Mouse (Mus musculus) liver, embryonic 16.5 days (tissue): ENCODE measurements around the gene Sipa1l2. TPM values are rescaled to one million over a fixed set of nuclear protein-coding genes. Genes with fewer than 3 reads are reported as not detected.

Experiments used
- ATAC-seq: fragments of 200-750 bp; cut with Nextera tagmentation; 2 replicates; pipeline ENCODE4 v1.8.0; 2017; ENCODE audit warnings: low read depth, mild to moderate bottlenecking, moderate number of reproducible peaks, moderate library complexity
- H3K27ac ChIP-seq: fragments of 300-500 bp; sonication (generic); 2 replicates; pipeline ENCODE4 v1.5.1; 2014; ENCODE audit warnings: mild to moderate bottlenecking, low read length
- H3K27me3 ChIP-seq: fragments of 300-500 bp; sonication (generic); 2 replicates; pipeline ENCODE4 v1.6.1; 2014; ENCODE audit warnings: low read depth, low read length, mixed read lengths; ENCODE audit not compliant: control insufficient read depth, insufficient read depth
- H3K36me3 ChIP-seq: fragments of 300-500 bp; sonication (generic); 2 replicates; pipeline ENCODE4 v1.6.1; 2014; ENCODE audit warnings: mild to moderate bottlenecking; ENCODE audit not compliant: control insufficient read depth, insufficient read depth
- H3K4me1 ChIP-seq: fragments of 300-500 bp; sonication (generic); 2 replicates; pipeline ENCODE4 v1.6.1; 2014; ENCODE audit warnings: low read depth, low read length, mixed read lengths; ENCODE audit not compliant: control insufficient read depth
- H3K4me2 ChIP-seq: fragments of 300-500 bp; sonication (generic); 2 replicates; pipeline ENCODE4 v1.6.1; 2014; ENCODE audit warnings: low read depth, low read length, mixed read lengths
- H3K4me3 ChIP-seq: fragments of 300-500 bp; sonication (generic); 2 replicates; pipeline ENCODE4 v1.5.1; 2014; ENCODE audit warnings: low read depth, mild to moderate bottlenecking, low read length
- H3K9ac ChIP-seq: fragments of 300-500 bp; sonication (generic); 2 replicates; pipeline ENCODE4 v1.6.1; 2014; ENCODE audit warnings: low read depth, low read length
- H3K9me3 ChIP-seq: fragments of 300-500 bp; sonication (generic); replicated peaks from 2 replicates; pipeline ENCODE4 v1.6.1; 2016; ENCODE audit warnings: low read length; ENCODE audit not compliant: control insufficient read depth
- WGBS: fragments of 180-500 bp; shearing (Covaris S2); extraction: QIAGEN DNeasy Blood & Tissue Kit; methylation state at CpG from one replicate; pipeline ENCODE4 v1.1.7; 2014; ENCODE audit not compliant: insufficient replicate concordance; 5-methylcytosine and 5-hydroxymethylcytosine counted together
- polyA plus RNA-seq: library from polyadenylated mRNA; unstranded; fragments of >200 nt; fragmentation: Nextera tagmentation; extraction: Ambion mirVana; gene quantifications from 2 replicates; pipeline ENCODE4 v1.2.1, GENCODE M21; 2015

The Sipa1l2 gene
- polyA plus RNA-seq, 1 experiment from 2014 or later = 1.1 TPM

GRCm38 (mm10) chr8:125550567-125550966, 19.0 kb downstream of the Sipa1l2 start:
- Histone ChIP-seq H3K36me3 (no peaks in the 10 kb centered on the region), H3K4me1 (no peaks in the 10 kb centered on the region), H3K9me3 (no peaks in the 10 kb centered on the region), H3K4me3 (no peak overlapping the region), H3K27ac (no peak overlapping the region), H3K4me2 (no peak overlapping the region), H3K9ac (no peak overlapping the region), H3K27me3 (no peaks in the 10 kb centered on the region)
- 39% methylated on average over 4 of the region's 4 CpGs for WGBS
- no peak for ATAC-seq

- no peaks in the 10 kb centered on the region for H3K36me3 ChIP-seq
- peaks cover 4% of the 10 kb centered on the region for H3K4me1 ChIP-seq
- no peak for ATAC-seq
- H3K4me3 ChIP-seq = no peak overlapping the region
- no peak overlapping the region for H3K27ac ChIP-seq
- no peak overlapping the region for H3K4me2 ChIP-seq
- no peaks in the 10 kb centered on the region for H3K9me3 ChIP-seq
- no peak overlapping the region for H3K9ac ChIP-seq
- WGBS = 59% methylated on average over 3 of the region's 3 CpGs
- H3K27me3 ChIP-seq = no peaks in the 10 kb centered on the region
Observed at GRCm38 (mm10) chr8:125547296-125547695, 22.3 kb downstream of the Sipa1l2 start.

- no peak overlapping the region for H3K4me2 ChIP-seq
- WGBS = 68% methylated on average over 9 of the region's 9 CpGs
- ATAC-seq = no peak
Observed at GRCm38 (mm10) chr8:125545866-125546265, 23.7 kb downstream of the Sipa1l2 start.

GRCm38 (mm10) chr8:125542893-125543613, 26.6 kb downstream of the Sipa1l2 start:
- H3K4me1 ChIP-seq = peaks cover 4% of the 10 kb centered on the region
- no peak for ATAC-seq

More at GRCm38 (mm10) chr8:125545866-125546265, 23.7 kb downstream of the Sipa1l2 start:
- Histone ChIP-seq H3K27me3 (no peaks in the 10 kb centered on the region), H3K4me1 (peaks cover 4% of the 10 kb centered on the region), H3K4me3 (no peak overlapping the region), H3K36me3 (no peaks in the 10 kb centered on the region), H3K9ac (no peak overlapping the region), H3K27ac (no peak overlapping the region), H3K9me3 (no peaks in the 10 kb centered on the region)

DNA sequence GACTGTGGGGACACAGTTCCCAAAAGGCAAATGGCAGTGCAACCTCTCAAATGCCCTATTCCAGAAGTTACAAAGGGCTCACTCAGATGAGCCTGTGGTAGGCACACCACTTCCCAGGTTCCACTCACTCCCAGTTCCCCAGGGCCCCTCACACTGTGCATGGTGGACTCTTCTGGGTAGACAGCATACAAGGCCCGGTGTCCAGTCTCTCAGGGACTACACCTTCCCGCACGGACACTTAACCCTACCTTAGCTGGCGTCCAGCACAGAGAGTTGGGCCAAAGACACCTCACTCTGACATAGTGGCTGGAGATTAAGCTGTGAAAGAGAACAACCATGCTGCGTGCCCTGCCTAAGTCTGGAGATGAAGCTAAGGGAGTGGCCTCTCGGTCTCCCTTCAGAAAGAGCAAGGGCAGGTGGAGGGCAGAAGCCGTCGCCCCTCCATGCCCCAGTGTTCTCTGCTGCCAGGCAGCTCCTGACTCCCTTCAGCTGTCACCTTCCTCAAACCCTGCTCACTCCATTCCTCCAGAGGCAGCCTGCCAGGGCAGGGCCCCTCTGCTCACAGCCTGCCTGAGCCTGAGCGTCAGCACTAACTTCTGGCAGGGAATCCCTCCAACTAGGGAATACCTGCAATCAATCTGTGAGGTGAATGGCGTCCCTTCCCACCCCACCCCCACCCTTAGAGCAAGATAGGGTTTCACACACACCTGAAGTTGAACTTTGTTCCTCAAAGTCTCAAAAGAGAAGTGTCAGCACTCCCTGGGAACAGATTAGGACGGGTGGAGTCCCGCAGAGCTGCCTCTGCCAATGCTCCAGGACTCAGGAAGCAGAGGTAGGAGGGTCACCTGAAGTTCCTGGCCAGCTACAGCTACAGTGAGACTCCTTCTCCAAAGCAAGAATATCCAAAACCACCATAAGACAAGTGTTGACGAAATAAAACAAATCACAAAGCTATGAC, 30.3 kb downstream of the Sipa1l2 start:
- no peak for ATAC-seq
- Histone ChIP-seq H3K4me3 (no peak overlapping the region), H3K36me3 (no peaks in the 10 kb centered on the region), H3K27ac (no peak overlapping the region), H3K27me3 (no peaks in the 10 kb centered on the region), H3K9ac (no peak overlapping the region), H3K4me2 (no peak overlapping the region), H3K9me3 (no peaks in the 10 kb centered on the region), H3K4me1 (peaks cover 4% of the 10 kb centered on the region)
- WGBS = 63% methylated on average over 13 of the region's 13 CpGs

More at GRCm38 (mm10) chr8:125542893-125543613, 26.6 kb downstream of the Sipa1l2 start:
- Histone ChIP-seq H3K9me3 (no peaks in the 10 kb centered on the region), H3K36me3 (no peaks in the 10 kb centered on the region), H3K4me2 (no peak overlapping the region), H3K27me3 (no peaks in the 10 kb centered on the region), H3K4me3 (no peak overlapping the region), H3K27ac (no peak overlapping the region; the same call in 1 of the 2 replicates), H3K9ac (no peak overlapping the region)
- WGBS = 42% methylated on average over 11 of the region's 11 CpGs

GRCm38 (mm10) chr8:125538265-125538664, 31.3 kb downstream of the Sipa1l2 start:
- Histone ChIP-seq H3K4me3 (no peak overlapping the region), H3K4me1 (peaks cover 4% of the 10 kb centered on the region), H3K9me3 (no peaks in the 10 kb centered on the region), H3K36me3 (no peaks in the 10 kb centered on the region), H3K27ac (no peak overlapping the region), H3K4me2 (no peak overlapping the region), H3K9ac (no peak overlapping the region), H3K27me3 (no peaks in the 10 kb centered on the region)
- WGBS = 47% methylated on average over 6 of the region's 6 CpGs
- ATAC-seq = no peak

DNA sequence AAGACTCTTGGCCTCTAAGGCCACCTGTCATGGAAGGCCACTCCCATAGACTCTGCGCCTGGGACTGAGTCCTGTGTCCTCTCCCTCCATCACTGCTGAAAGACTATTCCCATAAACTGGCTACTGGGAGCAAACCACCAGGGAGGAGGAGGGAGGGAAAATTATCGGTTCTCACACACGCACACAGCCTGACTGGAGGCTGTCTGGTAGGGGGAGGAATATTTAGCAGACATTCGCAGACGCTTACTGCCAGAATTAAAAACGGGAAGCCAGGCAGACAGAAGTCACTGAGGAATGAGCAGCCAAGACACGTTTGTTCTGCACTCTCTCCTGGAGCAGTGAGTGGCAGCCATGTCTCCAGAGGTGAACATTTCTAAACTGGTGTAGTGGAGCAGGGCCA, 35.9 kb downstream of the Sipa1l2 start:
- H3K9me3 ChIP-seq = no peaks in the 10 kb centered on the region
- no peak overlapping the region for H3K9ac ChIP-seq
- peaks cover 5% of the 10 kb centered on the region; the same call in 1 of the 2 replicates for H3K4me1 ChIP-seq
- H3K4me3 ChIP-seq = no peak overlapping the region
- no peaks in the 10 kb centered on the region for H3K27me3 ChIP-seq
- no peak overlapping the region for H3K27ac ChIP-seq
- no peaks in the 10 kb centered on the region for H3K36me3 ChIP-seq
- no peak overlapping the region for H3K4me2 ChIP-seq
- 27% methylated on average over 7 of the region's 7 CpGs for WGBS
- ATAC-seq = no peak

- no peak overlapping the region for H3K9ac ChIP-seq
- H3K36me3 ChIP-seq = no peaks in the 10 kb centered on the region
- no peak overlapping the region for H3K4me2 ChIP-seq
- H3K27ac ChIP-seq = no peak overlapping the region
- H3K4me1 ChIP-seq = peaks cover 5% of the 10 kb centered on the region; the same call in 1 of the 2 replicates
- H3K27me3 ChIP-seq = no peaks in the 10 kb centered on the region
- WGBS = 65% methylated on average over 8 of the region's 8 CpGs
- H3K9me3 ChIP-seq = no peaks in the 10 kb centered on the region
- no peak overlapping the region for H3K4me3 ChIP-seq
- peak; percentile 27; the same call in 1 of the 2 replicates for ATAC-seq
Observed at GRCm38 (mm10) chr8:125532953-125533352, 36.7 kb downstream of the Sipa1l2 start.
